Mouse (Mus musculus): ENCODE data around the gene Sp1. TPM values are rescaled to one million over a fixed set of nuclear protein-coding genes. Genes with fewer than 3 reads are reported as not detected.

The Sp1 gene
- polyA plus RNA-seq, 1 experiment from 2014 or later: 16.8 TPM

GRCm38 (mm10) chr15:102392520-102392919 lies 13.4 kb upstream of the Sp1 start:
- Histone ChIP-seq H3K27me3 (ENCODE audit: control insufficient read depth, insufficient read depth, low read length) (no peaks in the 10 kb centered on the region), H3K4me2 (replicated peaks; ENCODE audit: low read depth, low read length) (no peak overlapping the region), H3K9ac (ENCODE audit: low read depth, low read length) (no peak overlapping the region), H3K27ac (ENCODE audit: low read depth, low read length) (no peak overlapping the region), H3K4me1 (ENCODE audit: control insufficient read depth, insufficient read depth, low read length) (peaks cover 7% of the 10 kb centered on the region; the same call in 1 of the 2 replicates), H3K36me3 (ENCODE audit: control insufficient read depth, insufficient read depth, low read length) (no peaks in the 10 kb centered on the region), H3K9me3 (ENCODE audit: control insufficient read depth, low read length) (no peaks in the 10 kb centered on the region), H3K4me3 (ENCODE audit: low read length) (no peak overlapping the region)
- 80% methylated on average over 2 of the region's 2 CpGs for WGBS
- no peak for ATAC-seq (ENCODE audit: low FRiP score, low TSS enrichment)

- no peak overlapping the region for H3K4me2 ChIP-seq (replicated peaks; ENCODE audit: low read depth, low read length)
- no peaks in the 10 kb centered on the region for H3K9me3 ChIP-seq (ENCODE audit: control insufficient read depth, low read length)
- 0 out of 2 replicates have a peak, but pooled peaks have one; percentile 13 for ATAC-seq (ENCODE audit: low FRiP score, low TSS enrichment)
- no peak overlapping the region for H3K9ac ChIP-seq (ENCODE audit: low read depth, low read length)
- H3K27ac ChIP-seq (ENCODE audit: low read depth, low read length): peak overlapping the region; percentile 51; the same call in 1 of the 2 replicates
- H3K27me3 ChIP-seq (ENCODE audit: control insufficient read depth, insufficient read depth, low read length): no peaks in the 10 kb centered on the region
- peaks cover 11% of the 10 kb centered on the region; the same call in 1 of the 2 replicates for H3K4me1 ChIP-seq (ENCODE audit: control insufficient read depth, insufficient read depth, low read length)
- no peaks in the 10 kb centered on the region for H3K36me3 ChIP-seq (ENCODE audit: control insufficient read depth, insufficient read depth, low read length)
- no peak overlapping the region for H3K4me3 ChIP-seq (ENCODE audit: low read length)
Observed at GRCm38 (mm10) chr15:102393584-102394014, 12.3 kb upstream of the Sp1 start.

DNA sequence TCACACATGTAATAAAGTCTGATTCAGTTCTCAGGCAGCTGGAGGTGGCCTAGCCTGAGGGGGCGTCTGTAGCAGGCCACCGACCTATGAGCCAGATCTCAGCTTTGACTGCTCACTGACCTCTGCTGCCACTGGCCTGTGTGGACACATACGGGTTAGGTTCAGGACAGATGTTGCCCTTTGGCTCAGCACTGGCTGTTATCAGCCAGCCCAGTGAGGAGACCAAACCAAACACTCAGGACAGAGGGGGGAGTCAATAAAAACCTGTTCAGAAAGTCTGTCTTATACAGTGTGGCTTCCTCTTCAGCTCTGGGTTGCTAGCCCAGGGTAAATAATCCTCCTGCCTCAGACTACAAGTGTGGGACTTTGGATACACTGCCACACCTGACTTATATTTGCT lies 10.9 kb upstream of the Sp1 start:
- Histone ChIP-seq H3K9me3 (ENCODE audit: control insufficient read depth, low read length) (no peaks in the 10 kb centered on the region), H3K9ac (ENCODE audit: low read depth, low read length) (no peak overlapping the region), H3K4me3 (ENCODE audit: low read length) (no peak overlapping the region), H3K4me1 (ENCODE audit: control insufficient read depth, insufficient read depth, low read length) (peaks cover 15% of the 10 kb centered on the region; the same call in 1 of the 2 replicates), H3K27me3 (ENCODE audit: control insufficient read depth, insufficient read depth, low read length) (no peaks in the 10 kb centered on the region), H3K27ac (ENCODE audit: low read depth, low read length) (peak overlapping the region; percentile 37; the same call in 1 of the 2 replicates), H3K36me3 (ENCODE audit: control insufficient read depth, insufficient read depth, low read length) (no peaks in the 10 kb centered on the region), H3K4me2 (replicated peaks; ENCODE audit: low read depth, low read length) (no peak overlapping the region)
- ATAC-seq (ENCODE audit: low FRiP score, low TSS enrichment): no peak
- WGBS: 3% methylated on average over 3 of the region's 3 CpGs

GRCm38 (mm10) chr15:102398629-102399028 lies 7.3 kb upstream of the Sp1 start:
- Histone ChIP-seq H3K9ac (ENCODE audit: low read depth, low read length) (no peak overlapping the region), H3K4me3 (ENCODE audit: low read length) (no peak overlapping the region; the same call in 1 of the 2 replicates), H3K4me2 (replicated peaks; ENCODE audit: low read depth, low read length) (peak overlapping the region; percentile 59), H3K36me3 (ENCODE audit: control insufficient read depth, insufficient read depth, low read length) (no peaks in the 10 kb centered on the region), H3K27me3 (ENCODE audit: control insufficient read depth, insufficient read depth, low read length) (no peaks in the 10 kb centered on the region), H3K4me1 (ENCODE audit: control insufficient read depth, insufficient read depth, low read length) (peaks cover 15% of the 10 kb centered on the region; the same call in 1 of the 2 replicates), H3K27ac (ENCODE audit: low read depth, low read length) (peak overlapping the region; percentile 89), H3K9me3 (ENCODE audit: control insufficient read depth, low read length) (no peaks in the 10 kb centered on the region)
- no peak for ATAC-seq (ENCODE audit: low FRiP score, low TSS enrichment)
- WGBS: 10% methylated on average over 5 of the region's 5 CpGs

DNA sequence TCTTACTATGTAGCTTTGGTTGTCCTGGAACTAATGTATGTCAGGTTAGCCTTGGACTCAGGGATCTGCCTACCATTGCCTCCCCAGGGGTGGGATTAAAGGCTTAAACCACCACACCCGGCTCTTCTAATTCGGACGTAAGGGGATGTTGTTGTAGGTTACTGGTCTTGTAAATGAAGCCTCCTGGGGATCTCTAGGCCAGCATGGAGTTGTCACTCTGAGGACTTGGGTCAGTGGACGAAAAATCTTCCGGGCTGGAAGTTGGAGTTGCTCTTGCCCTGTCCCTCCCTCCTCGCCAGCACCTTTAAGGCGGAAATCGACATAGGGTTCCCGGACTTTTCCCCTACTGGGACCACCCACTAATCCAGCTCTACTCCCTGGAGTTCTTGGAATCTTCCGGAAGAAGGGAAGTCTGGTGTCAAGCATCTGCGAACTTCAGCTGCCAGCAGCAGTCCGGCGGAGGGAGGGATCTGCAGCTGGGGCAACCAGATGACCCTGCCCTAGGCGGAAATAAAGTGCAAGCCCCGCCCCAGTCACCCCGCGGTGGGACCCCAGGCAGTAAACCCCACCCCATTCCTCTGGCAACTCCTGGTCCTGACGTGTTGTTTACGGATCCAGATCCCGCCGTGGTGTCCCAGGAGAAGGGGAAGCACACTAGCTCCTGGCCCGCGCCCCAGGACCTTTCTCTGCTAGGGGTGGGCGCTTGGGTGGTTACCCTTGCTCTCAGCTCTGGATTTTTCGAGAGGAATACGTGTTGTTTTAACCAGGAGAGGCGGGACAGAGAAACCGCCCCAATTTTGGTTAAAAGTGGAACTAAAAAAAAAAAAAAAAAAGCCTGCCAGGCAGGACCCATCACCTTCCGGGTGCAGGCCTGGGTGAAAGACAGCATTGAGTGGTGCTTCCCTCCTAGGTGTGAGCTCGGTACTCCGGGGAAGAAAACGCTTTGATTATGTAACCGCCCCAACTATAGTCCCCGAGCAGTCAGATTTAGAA lies 6.4 kb upstream of the Sp1 start:
- Histone ChIP-seq H3K4me3 (ENCODE audit: low read length) (peak overlapping the region; percentile 37), H3K4me2 (replicated peaks; ENCODE audit: low read depth, low read length) (peak overlapping the region; percentile 59), H3K9ac (ENCODE audit: low read depth, low read length) (peak overlapping the region; percentile 50), H3K9me3 (ENCODE audit: control insufficient read depth, low read length) (no peaks in the 10 kb centered on the region), H3K4me1 (ENCODE audit: control insufficient read depth, insufficient read depth, low read length) (peaks cover 15% of the 10 kb centered on the region; the same call in 1 of the 2 replicates), H3K27me3 (ENCODE audit: control insufficient read depth, insufficient read depth, low read length) (no peaks in the 10 kb centered on the region), H3K27ac (ENCODE audit: low read depth, low read length) (peak overlapping the region; percentile 89), H3K36me3 (ENCODE audit: control insufficient read depth, insufficient read depth, low read length) (no peaks in the 10 kb centered on the region)
- peak; percentile 88 for ATAC-seq (ENCODE audit: low FRiP score, low TSS enrichment)
- 3% methylated on average over 34 of the region's 34 CpGs for WGBS

GRCm38 (mm10) chr15:102400476-102401045 lies 5.4 kb upstream of the Sp1 start:
- Histone ChIP-seq H3K4me1 (ENCODE audit: control insufficient read depth, insufficient read depth, low read length) (peaks cover 8% of the 10 kb centered on the region; the same call in 1 of the 2 replicates), H3K36me3 (ENCODE audit: control insufficient read depth, insufficient read depth, low read length) (no peaks in the 10 kb centered on the region), H3K4me3 (ENCODE audit: low read length) (no peak overlapping the region), H3K27me3 (ENCODE audit: control insufficient read depth, insufficient read depth, low read length) (no peaks in the 10 kb centered on the region), H3K9ac (ENCODE audit: low read depth, low read length) (no peak overlapping the region; the same call in 1 of the 2 replicates), H3K27ac (ENCODE audit: low read depth, low read length) (no peak overlapping the region), H3K9me3 (ENCODE audit: control insufficient read depth, low read length) (no peaks in the 10 kb centered on the region), H3K4me2 (replicated peaks; ENCODE audit: low read depth, low read length) (no peak overlapping the region; the same call in 1 of the 2 replicates)
- no peak for ATAC-seq (ENCODE audit: low FRiP score, low TSS enrichment)
- 86% methylated on average over 10 of the region's 10 CpGs for WGBS

DNA sequence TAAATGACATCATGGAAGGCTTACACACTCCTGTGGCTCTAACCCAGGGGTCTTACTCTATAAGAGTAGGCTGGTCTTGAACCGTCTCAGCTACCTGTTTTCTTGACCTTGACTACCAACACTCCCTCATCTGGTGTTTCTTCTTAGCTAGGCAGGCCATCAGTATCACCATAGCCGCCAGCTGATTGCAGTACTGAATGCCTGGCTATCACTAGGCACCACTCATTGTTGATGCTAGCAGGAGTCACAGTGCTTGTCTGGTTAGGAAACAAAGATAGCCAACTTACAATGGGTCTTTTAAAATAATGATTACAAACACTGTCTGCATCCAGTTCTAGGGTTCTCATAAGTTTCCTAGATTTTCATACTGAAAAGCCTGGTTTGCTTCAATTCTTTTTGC lies 4.7 kb upstream of the Sp1 start:
- WGBS: 79% methylated on average over 2 of the region's 2 CpGs
- Histone ChIP-seq H3K4me1 (ENCODE audit: control insufficient read depth, insufficient read depth, low read length) (peaks cover 8% of the 10 kb centered on the region; the same call in 1 of the 2 replicates), H3K9me3 (ENCODE audit: control insufficient read depth, low read length) (no peaks in the 10 kb centered on the region), H3K27ac (ENCODE audit: low read depth, low read length) (no peak overlapping the region), H3K4me3 (ENCODE audit: low read length) (no peak overlapping the region), H3K36me3 (ENCODE audit: control insufficient read depth, insufficient read depth, low read length) (no peaks in the 10 kb centered on the region), H3K9ac (ENCODE audit: low read depth, low read length) (no peak overlapping the region), H3K4me2 (replicated peaks; ENCODE audit: low read depth, low read length) (no peak overlapping the region), H3K27me3 (ENCODE audit: control insufficient read depth, insufficient read depth, low read length) (no peaks in the 10 kb centered on the region)
- no peak for ATAC-seq (ENCODE audit: low FRiP score, low TSS enrichment)

DNA sequence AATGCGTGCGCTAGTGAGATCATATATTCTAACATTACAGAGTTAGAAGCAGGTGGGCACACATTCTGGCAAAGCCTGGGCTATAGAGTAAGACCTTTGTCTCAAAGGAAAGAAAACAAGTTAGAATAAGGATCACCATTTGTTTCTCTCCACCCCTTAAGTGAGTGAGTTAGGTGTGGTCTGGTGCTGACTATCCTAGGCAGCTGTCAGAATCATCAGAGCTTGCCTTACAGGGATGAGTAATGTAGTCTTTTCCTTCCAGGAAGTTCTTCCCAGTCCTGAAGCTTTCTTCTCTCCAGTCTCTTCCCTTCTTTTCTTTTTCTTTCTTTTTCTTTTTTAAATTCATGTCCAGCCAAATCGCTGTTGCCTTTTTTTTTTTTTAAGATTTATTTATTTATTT lies 3.7 kb upstream of the Sp1 start:
- H3K27me3 ChIP-seq (ENCODE audit: control insufficient read depth, insufficient read depth, low read length): no peaks in the 10 kb centered on the region
- 97% methylated on average over 3 of the region's 3 CpGs for WGBS
- no peaks in the 10 kb centered on the region for H3K36me3 ChIP-seq (ENCODE audit: control insufficient read depth, insufficient read depth, low read length)
- H3K27ac ChIP-seq (ENCODE audit: low read depth, low read length): no peak overlapping the region
- no peaks in the 10 kb centered on the region for H3K9me3 ChIP-seq (ENCODE audit: control insufficient read depth, low read length)
- no peak overlapping the region for H3K4me2 ChIP-seq (replicated peaks; ENCODE audit: low read depth, low read length)
- no peak for ATAC-seq (ENCODE audit: low FRiP score, low TSS enrichment)
- H3K4me3 ChIP-seq (ENCODE audit: low read length): no peak overlapping the region
- H3K4me1 ChIP-seq (ENCODE audit: control insufficient read depth, insufficient read depth, low read length): peaks cover 12% of the 10 kb centered on the region; the same call in 1 of the 2 replicates
- H3K9ac ChIP-seq (ENCODE audit: low read depth, low read length): no peak overlapping the region

All from kidney, embryonic 14.5 days (tissue).